Mouse (Mus musculus) T-helper 2 cell (primary cell): ENCODE results near the gene Creb3l2.

Experiments
- in situ Hi-C: fragments of 300-600 bp; cut with MboI, MseI; formaldehyde crosslinking; loops from one replicate; pipeline ENCODE4 v1.15.1; 2025; ENCODE audit warnings: high pct_unique_total_duplicates

Creb3l2 gene

GRCm38 (mm10) chr6:37447704-37448466, 5.9 kb upstream of the Creb3l2 start:
- in situ Hi-C loops = no loop called here

- in situ Hi-C loops = no loop called here
Observed at GRCm38 (mm10) chr6:37442781-37443180, 835 bp upstream of the Creb3l2 start.

- in situ Hi-C loops = no loop called here
Observed at GRCm38 (mm10) chr6:37441251-37442011, 515 bp downstream of the Creb3l2 start.

GRCm38 (mm10) chr6:37440491-37441250, 1.3 kb downstream of the Creb3l2 start:
- in situ Hi-C loops = no loop called here

- in situ Hi-C loops = no loop called here
Observed at GRCm38 (mm10) chr6:37439676-37440490, 2.1 kb downstream of the Creb3l2 start.

- in situ Hi-C loops = no loop called here
Observed at GRCm38 (mm10) chr6:37438510-37438909, 3.4 kb downstream of the Creb3l2 start.

- in situ Hi-C loops = no loop called here
Observed at GRCm38 (mm10) chr6:37437086-37437485, 4.9 kb downstream of the Creb3l2 start.

GRCm38 (mm10) chr6:37435391-37435790, 6.6 kb downstream of the Creb3l2 start:
- in situ Hi-C loops = no loop called here

GRCm38 (mm10) chr6:37429849-37430470, 12.0 kb downstream of the Creb3l2 start:
- in situ Hi-C loops = no loop called here

- in situ Hi-C loops = no loop called here
Observed at GRCm38 (mm10) chr6:37428947-37429346, 13.0 kb downstream of the Creb3l2 start.

- in situ Hi-C loops = no loop called here
Observed at GRCm38 (mm10) chr6:37428044-37428443, 13.9 kb downstream of the Creb3l2 start.

- in situ Hi-C loops = no loop called here
Observed at GRCm38 (mm10) chr6:37426615-37427014, 15.3 kb downstream of the Creb3l2 start.

GRCm38 (mm10) chr6:37425833-37426232, 16.1 kb downstream of the Creb3l2 start:
- in situ Hi-C loops = no loop called here

- in situ Hi-C loops = no loop called here
Observed at GRCm38 (mm10) chr6:37425075-37425474, 16.9 kb downstream of the Creb3l2 start.

- in situ Hi-C loops = no loop called here
Observed at GRCm38 (mm10) chr6:37424374-37424773, 17.6 kb downstream of the Creb3l2 start.

GRCm38 (mm10) chr6:37423386-37423785, 18.6 kb downstream of the Creb3l2 start:
- in situ Hi-C loops = no loop called here

GRCm38 (mm10) chr6:37421124-37421523, 20.8 kb downstream of the Creb3l2 start:
- in situ Hi-C loops = no loop called here

- in situ Hi-C loops = no loop called here
Observed at GRCm38 (mm10) chr6:37419445-37419941, 22.5 kb downstream of the Creb3l2 start.

GRCm38 (mm10) chr6:37418931-37419330, 23.0 kb downstream of the Creb3l2 start:
- in situ Hi-C loops = no loop called here

- in situ Hi-C loops = no loop called here
Observed at GRCm38 (mm10) chr6:37416743-37417142, 25.2 kb downstream of the Creb3l2 start.

- in situ Hi-C loops = no loop called here
Observed at GRCm38 (mm10) chr6:37415505-37415904, 26.4 kb downstream of the Creb3l2 start.
